Mouse (Mus musculus): ENCODE results near the gene Slc12a1. TPM values are rescaled to one million over a fixed set of nuclear protein-coding genes. Genes with fewer than 3 reads are reported as not detected.

The Slc12a1 gene
- polyA plus RNA-seq, 1 experiment, result 0.01 TPM

DNA sequence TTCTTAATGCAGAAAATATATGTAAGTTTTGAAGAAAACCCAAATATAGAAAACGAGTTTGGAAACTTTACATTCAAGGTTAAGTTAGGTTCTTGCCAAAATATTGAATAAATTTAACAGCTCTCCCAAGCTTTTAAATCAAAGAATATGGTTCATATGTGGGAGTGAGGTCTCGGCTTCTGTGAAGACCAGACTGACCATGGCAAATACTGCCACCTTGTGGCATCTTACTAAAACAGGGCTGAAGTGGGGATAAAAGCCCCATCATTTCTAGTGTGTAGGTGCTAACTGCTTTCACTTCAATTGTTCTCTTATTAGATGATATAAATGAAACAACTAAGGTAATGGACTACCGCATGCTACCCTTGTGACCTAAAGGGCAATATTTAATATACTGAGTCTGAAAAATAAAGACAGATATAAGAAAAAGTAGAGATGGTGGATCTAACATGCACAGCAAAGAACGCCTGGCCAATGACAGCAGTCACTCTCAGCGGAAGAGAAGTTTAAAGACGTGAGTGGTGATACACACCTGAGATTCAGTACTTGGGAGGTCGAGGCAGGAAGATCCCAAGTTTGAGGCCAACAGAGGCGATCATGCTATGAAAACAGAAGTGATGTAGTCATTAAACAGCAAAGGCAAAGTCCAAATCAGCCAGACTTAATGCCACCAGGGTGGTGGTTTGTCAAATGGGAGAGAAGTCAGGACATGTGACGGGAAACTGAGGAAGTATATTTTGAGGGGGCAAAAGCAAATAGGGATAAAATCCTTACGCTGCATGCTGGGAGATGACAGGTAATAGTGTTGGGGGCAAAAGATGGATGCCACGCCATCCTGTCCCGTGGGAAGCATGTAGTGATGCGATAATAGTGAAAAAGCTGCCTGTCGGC is 107.2 kb downstream of the Slc12a1 start:
- 91% methylated on average over 14 of the region's 14 CpGs for WGBS
- Histone ChIP-seq H3K27ac (ENCODE audit: control insufficient read depth, insufficient read depth, low read length) (no peak overlapping the region), H3K27me3 (ENCODE audit: control insufficient read depth, insufficient read depth, low read length) (no peaks in the 10 kb centered on the region), H3K4me1 (replicated peaks; ENCODE audit: control insufficient read depth, insufficient read depth, low read length) (no peaks in the 10 kb centered on the region), H3K36me3 (ENCODE audit: control insufficient read depth, insufficient read depth, low read length) (peaks cover 22% of the 10 kb centered on the region), H3K4me3 (ENCODE audit: control insufficient read depth, insufficient read depth, low read length) (no peak overlapping the region)
- TF ChIP-seq CTCF (IDR thresholded peaks at IDR 0.05; ENCODE audit: borderline replicate concordance, control insufficient read depth, extremely low read depth, insufficient read depth, low read length, poor library complexity), result no peak
- no peak for TF ChIP-seq POLR2A (IDR thresholded peaks at IDR 0.05; ENCODE audit: control insufficient read depth, extremely low read depth, insufficient read depth, low read length, poor library complexity)
- peak; percentile 28 for DNase-seq

DNA sequence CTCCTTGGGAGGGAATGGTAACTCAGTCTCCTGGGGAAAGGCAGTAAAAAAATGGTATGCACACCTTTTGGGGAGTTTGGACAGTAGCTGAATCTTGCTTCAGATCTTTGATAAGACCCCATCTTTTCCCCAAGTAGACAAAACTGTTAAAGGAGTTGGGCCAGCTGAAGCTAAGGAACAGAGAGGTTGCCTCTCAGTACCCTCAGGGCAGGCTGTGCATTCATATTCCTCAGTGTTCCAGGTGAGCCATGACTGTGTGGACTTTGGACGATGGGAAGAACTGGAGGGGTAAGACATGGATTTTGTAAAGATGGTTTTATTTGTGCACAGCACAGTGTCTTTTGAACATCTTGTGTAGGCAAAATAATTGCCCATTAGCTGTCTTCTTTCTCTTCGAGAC is 108.0 kb downstream of the Slc12a1 start:
- 98% methylated on average over 2 of the region's 2 CpGs for WGBS
- peaks cover 22% of the 10 kb centered on the region for H3K36me3 ChIP-seq (ENCODE audit: control insufficient read depth, insufficient read depth, low read length)

DNA sequence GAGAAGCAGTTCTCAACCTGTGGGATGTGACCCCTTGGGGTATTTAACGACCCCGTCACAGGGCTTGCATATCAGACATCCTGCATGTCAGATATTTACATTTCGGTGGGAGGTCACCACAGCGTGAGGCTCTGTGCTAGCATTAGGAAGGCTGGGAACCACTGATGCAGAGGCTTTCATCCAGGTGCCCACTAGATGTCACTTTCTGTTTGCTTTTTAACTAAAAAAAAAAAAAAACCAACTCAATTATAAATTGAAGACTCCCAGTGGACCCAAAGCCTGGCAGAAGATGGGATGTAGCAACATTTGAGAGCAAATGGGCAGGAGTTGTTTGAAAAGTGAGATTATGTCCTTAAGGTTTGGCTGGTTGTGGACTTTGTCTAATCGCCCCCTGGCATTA is 110.8 kb downstream of the Slc12a1 start:
- no peak overlapping the region for H3K4me3 ChIP-seq (ENCODE audit: control insufficient read depth, insufficient read depth, low read length)
- no peak for TF ChIP-seq CTCF (IDR thresholded peaks at IDR 0.05; ENCODE audit: borderline replicate concordance, control insufficient read depth, extremely low read depth, insufficient read depth, low read length, poor library complexity)
- no peak for DNase-seq
- H3K4me1 ChIP-seq (replicated peaks; ENCODE audit: control insufficient read depth, insufficient read depth, low read length), result no peaks in the 10 kb centered on the region
- H3K36me3 ChIP-seq (ENCODE audit: control insufficient read depth, insufficient read depth, low read length), result peaks cover 3% of the 10 kb centered on the region
- H3K27ac ChIP-seq (ENCODE audit: control insufficient read depth, insufficient read depth, low read length), result no peak overlapping the region
- 39% methylated on average over 5 of the region's 5 CpGs for WGBS
- no peaks in the 10 kb centered on the region for H3K27me3 ChIP-seq (ENCODE audit: control insufficient read depth, insufficient read depth, low read length)

More for the DNA sequence above, 108.0 kb downstream of the Slc12a1 start:
- no peak for TF ChIP-seq POLR2A (IDR thresholded peaks at IDR 0.05; ENCODE audit: control insufficient read depth, extremely low read depth, insufficient read depth, low read length, poor library complexity)
- TF ChIP-seq CTCF (IDR thresholded peaks at IDR 0.05; ENCODE audit: borderline replicate concordance, control insufficient read depth, extremely low read depth, insufficient read depth, low read length, poor library complexity), result no peak
- no peak for DNase-seq
- no peak overlapping the region for H3K4me3 ChIP-seq (ENCODE audit: control insufficient read depth, insufficient read depth, low read length)
- no peak overlapping the region for H3K27ac ChIP-seq (ENCODE audit: control insufficient read depth, insufficient read depth, low read length)
- H3K27me3 ChIP-seq (ENCODE audit: control insufficient read depth, insufficient read depth, low read length), result no peaks in the 10 kb centered on the region
- H3K4me1 ChIP-seq (replicated peaks; ENCODE audit: control insufficient read depth, insufficient read depth, low read length), result no peaks in the 10 kb centered on the region

DNA sequence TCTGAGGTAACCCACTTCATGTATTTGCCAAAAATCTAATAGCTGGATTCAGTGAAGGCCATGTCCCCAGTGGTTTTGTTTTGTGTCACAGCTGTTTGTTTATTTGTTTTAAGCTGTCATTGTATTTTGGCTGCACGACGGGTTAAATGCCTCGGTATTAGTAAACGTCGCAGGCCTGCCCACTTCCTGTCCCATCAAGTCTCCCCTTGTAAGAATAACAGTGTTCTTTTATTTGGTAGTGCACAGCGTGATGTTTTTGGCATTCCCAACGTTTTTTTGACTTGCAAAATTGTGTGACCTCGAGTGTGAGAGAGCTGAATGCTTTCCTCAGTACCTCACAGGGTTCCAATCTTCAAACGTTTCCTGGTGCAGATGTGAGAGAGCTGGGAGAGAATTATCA is 111.4 kb downstream of the Slc12a1 start:
- no peak for DNase-seq
- Histone ChIP-seq H3K27ac (ENCODE audit: control insufficient read depth, insufficient read depth, low read length) (no peak overlapping the region), H3K27me3 (ENCODE audit: control insufficient read depth, insufficient read depth, low read length) (no peaks in the 10 kb centered on the region), H3K4me3 (ENCODE audit: control insufficient read depth, insufficient read depth, low read length) (no peak overlapping the region), H3K4me1 (replicated peaks; ENCODE audit: control insufficient read depth, insufficient read depth, low read length) (no peaks in the 10 kb centered on the region), H3K36me3 (ENCODE audit: control insufficient read depth, insufficient read depth, low read length) (no peaks in the 10 kb centered on the region; the same call in 1 of the 2 replicates)
- WGBS, result 64% methylated on average over 9 of the region's 9 CpGs
- no peak for TF ChIP-seq POLR2A (IDR thresholded peaks at IDR 0.05; ENCODE audit: control insufficient read depth, extremely low read depth, insufficient read depth, low read length, poor library complexity)
- TF ChIP-seq CTCF (IDR thresholded peaks at IDR 0.05; ENCODE audit: borderline replicate concordance, control insufficient read depth, extremely low read depth, insufficient read depth, low read length, poor library complexity), result no peak

DNA sequence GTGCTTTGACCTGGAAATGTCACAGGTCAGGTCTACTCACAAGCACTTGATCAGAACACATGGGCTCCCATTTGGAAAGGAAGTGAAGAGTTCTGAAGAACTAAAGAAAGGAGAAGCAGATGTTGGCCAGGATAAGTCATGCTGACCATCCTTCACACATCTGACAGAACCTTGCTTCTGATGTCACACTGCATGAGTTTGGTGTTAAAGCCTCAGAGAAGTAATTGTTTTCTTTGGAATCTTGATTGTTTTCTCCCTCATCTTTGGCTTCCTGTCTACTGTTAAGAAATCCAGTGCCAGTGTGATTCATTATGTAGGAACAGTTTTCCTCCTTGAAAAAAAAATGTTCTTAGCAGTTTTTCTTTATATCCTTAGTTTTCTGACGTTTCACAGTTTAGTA is 116.6 kb downstream of the Slc12a1 start:
- TF ChIP-seq CTCF (IDR thresholded peaks at IDR 0.05; ENCODE audit: borderline replicate concordance, control insufficient read depth, extremely low read depth, insufficient read depth, low read length, poor library complexity) (no peak), POLR2A (IDR thresholded peaks at IDR 0.05; ENCODE audit: control insufficient read depth, extremely low read depth, insufficient read depth, low read length, poor library complexity) (no peak)
- Histone ChIP-seq H3K36me3 (ENCODE audit: control insufficient read depth, insufficient read depth, low read length) (no peaks in the 10 kb centered on the region), H3K4me3 (ENCODE audit: control insufficient read depth, insufficient read depth, low read length) (no peak overlapping the region), H3K27ac (ENCODE audit: control insufficient read depth, insufficient read depth, low read length) (no peak overlapping the region), H3K4me1 (replicated peaks; ENCODE audit: control insufficient read depth, insufficient read depth, low read length) (no peaks in the 10 kb centered on the region), H3K27me3 (ENCODE audit: control insufficient read depth, insufficient read depth, low read length) (no peaks in the 10 kb centered on the region)
- WGBS, result 94% methylated on average over 1 of the region's 1 CpGs
- DNase-seq, result no peak

DNA sequence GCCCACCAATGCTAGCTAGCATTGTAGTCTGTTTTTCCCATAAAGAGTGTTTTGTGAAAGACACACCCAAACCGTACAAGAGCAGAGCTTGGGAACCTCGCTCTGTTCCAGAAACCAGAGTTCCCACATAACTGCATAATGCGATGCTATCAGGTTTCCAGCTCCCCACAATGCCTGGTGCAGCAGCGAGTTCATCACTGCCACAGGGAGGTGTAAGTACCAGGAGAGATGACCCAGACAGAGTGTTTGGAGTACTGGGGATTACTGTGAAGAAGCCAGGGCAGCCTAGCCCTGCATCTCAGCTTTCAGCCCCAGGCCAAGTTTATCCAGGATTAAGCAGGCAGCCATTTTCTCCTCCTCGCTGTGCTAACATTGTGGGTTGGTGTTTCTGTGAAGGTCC is 123.3 kb downstream of the Slc12a1 start:
- H3K4me1 ChIP-seq (replicated peaks; ENCODE audit: control insufficient read depth, insufficient read depth, low read length), result 0 out of 2 replicates have a peak, but pooled peaks cover 3% of the 10 kb centered on the region
- no peaks in the 10 kb centered on the region for H3K36me3 ChIP-seq (ENCODE audit: control insufficient read depth, insufficient read depth, low read length)
- H3K4me3 ChIP-seq (ENCODE audit: control insufficient read depth, insufficient read depth, low read length), result no peak overlapping the region
- TF ChIP-seq POLR2A (IDR thresholded peaks at IDR 0.05; ENCODE audit: control insufficient read depth, extremely low read depth, insufficient read depth, low read length, poor library complexity) (no peak), CTCF (IDR thresholded peaks at IDR 0.05; ENCODE audit: borderline replicate concordance, control insufficient read depth, extremely low read depth, insufficient read depth, low read length, poor library complexity) (no peak)
- WGBS, result 93% methylated on average over 5 of the region's 5 CpGs
- DNase-seq, result no peak
- no peaks in the 10 kb centered on the region for H3K27me3 ChIP-seq (ENCODE audit: control insufficient read depth, insufficient read depth, low read length)
- H3K27ac ChIP-seq (ENCODE audit: control insufficient read depth, insufficient read depth, low read length), result no peak overlapping the region

All from thymus, adult 2 months (tissue).